Mouse (Mus musculus) cortical plate, adult 2 months (tissue): Measurements from ENCODE around the gene Dnajb1.

Source experiments
- CTCF ChIP-seq: fragments of 200-500 bp; IDR thresholded peaks from 2 replicates; pipeline ENCODE4 v1.5.1; 2011; ENCODE audit warnings: mild to moderate bottlenecking, control low read depth, low read length; ENCODE audit not compliant: insufficient read depth; ENCODE audit errors: extremely low read depth
- POLR2A ChIP-seq: fragments of 200-500 bp; IDR thresholded peaks from 2 replicates; pipeline ENCODE4 v1.6.1; 2011; ENCODE audit warnings: mild to moderate bottlenecking, low read length, control low read depth; ENCODE audit not compliant: insufficient read depth; ENCODE audit errors: extremely low read depth

DNA sequence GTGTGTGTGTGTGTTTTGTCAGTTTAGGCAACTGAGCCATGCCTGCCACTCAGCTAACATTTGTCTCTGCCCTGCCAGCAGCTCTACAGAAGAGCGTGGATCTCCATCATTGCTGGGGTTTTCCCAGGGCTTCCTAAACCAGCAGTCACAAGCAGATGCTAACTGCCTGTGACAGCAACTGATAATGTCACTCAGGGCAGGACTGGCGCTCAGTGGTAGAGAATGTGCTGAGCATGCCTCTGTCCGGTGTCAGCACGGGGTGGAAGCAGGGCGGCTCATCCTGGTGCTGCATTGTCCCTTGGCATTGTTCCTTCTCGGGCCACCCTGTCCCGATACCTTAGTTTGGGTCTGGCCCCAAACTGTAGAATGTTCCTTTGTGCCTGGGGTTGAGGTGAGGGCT, 15.6 kb downstream of the Dnajb1 start:
- TF ChIP-seq POLR2A (no peak), CTCF (no peak)
